Comparison of ENCODE assay signal across 8 mouse cellular contexts in the genomic region with DNA sequence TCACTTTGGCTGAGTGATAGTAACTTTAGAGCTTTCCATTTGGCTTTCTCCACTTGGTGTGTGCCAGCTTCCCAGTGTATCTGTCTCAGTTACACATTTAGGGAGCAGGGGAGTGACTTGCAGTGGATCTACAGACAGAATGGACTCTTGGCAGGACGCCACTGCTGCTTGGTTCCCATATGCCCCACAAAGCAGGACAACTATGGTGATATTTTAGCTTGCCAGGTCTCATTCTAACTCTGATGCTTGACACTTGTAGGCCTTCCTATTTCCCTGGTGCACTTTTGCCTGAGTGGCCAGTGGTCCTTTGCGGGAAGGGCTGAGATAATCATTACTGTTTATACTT. TPM values are rescaled to one million over a fixed set of nuclear protein-coding genes. Genes with fewer than 3 reads are reported as not detected.
DNase-seq lines count a peak whose midpoint lies in the region; ATAC-seq and TF ChIP-seq lines count a peak whose summit lies in the region.

No protein-coding gene starts in this region.

- TF ChIP-seq CTCF in gastrocnemius, adult 2 months (IDR thresholded peaks at IDR 0.05), result no peak

- peaks cover 20% of the 10 kb centered on the region for H3K4me1 ChIP-seq in hindbrain, embryonic 13.5 days (replicated peaks)
- peaks cover 16% of the 10 kb centered on the region for H3K4me1 ChIP-seq in kidney, embryonic 15.5 days

- no peaks in the 10 kb centered on the region for H3K36me3 ChIP-seq in hindbrain, embryonic 13.5 days
- no peaks in the 10 kb centered on the region for H3K36me3 ChIP-seq in kidney, embryonic 15.5 days

- no peak overlapping the region; the same call in 1 of the 2 replicates for H3K9ac ChIP-seq in hindbrain, embryonic 13.5 days
- H3K9ac ChIP-seq in kidney, embryonic 15.5 days, result no peak overlapping the region

- H3K4me2 ChIP-seq in hindbrain, embryonic 13.5 days, result no peak overlapping the region
- H3K4me2 ChIP-seq in kidney, embryonic 15.5 days, result no peak overlapping the region

- peak; percentile 37 for DNase-seq in kidney, postnatal 14 days
- no peak for DNase-seq in kidney, postnatal 25 days
- DNase-seq in adipocyte (ENCODE audit: low spot score), result peak; percentile 69
- DNase-seq in cerebellum, adult 9-11 months, result peak; percentile 87
- no peak for DNase-seq in gastrocnemius, adult 2 months
- no peak for DNase-seq in ovary, postnatal 10 days (ENCODE audit: low spot score)

- no peaks in the 10 kb centered on the region for H3K27me3 ChIP-seq in hindbrain, embryonic 13.5 days
- no peaks in the 10 kb centered on the region for H3K27me3 ChIP-seq in kidney, embryonic 15.5 days

- no peak for ATAC-seq in hindbrain, embryonic 13.5 days (ENCODE audit: low FRiP score)
- ATAC-seq in kidney, embryonic 15.5 days (replicated peaks; ENCODE audit: low FRiP score), result no peak

- WGBS in hindbrain, embryonic 13.5 days, result 76% methylated on average over 2 of the region's 2 CpGs
- 60% methylated on average over 2 of the region's 2 CpGs for WGBS in kidney, embryonic 15.5 days

- H3K9me3 ChIP-seq in hindbrain, embryonic 13.5 days, result no peaks in the 10 kb centered on the region
- H3K9me3 ChIP-seq in kidney, embryonic 15.5 days (replicated peaks), result no peaks in the 10 kb centered on the region

- intact Hi-C loops in gastrocnemius, adult 2 months (cut with DNase I), result loop anchor here (10.0 kb wide), 1 partner anchor 202 kb away; no protein-coding TSS in a partner anchor

- H3K27ac ChIP-seq in hindbrain, embryonic 13.5 days, result peak overlapping the region; percentile 49; the same call in 1 of the 2 replicates
- H3K27ac ChIP-seq in gastrocnemius, adult 2 months, result no peak overlapping the region
- H3K27ac ChIP-seq in kidney, embryonic 15.5 days, result no peak overlapping the region

- H3K4me3 ChIP-seq in hindbrain, embryonic 13.5 days, result no peak overlapping the region
- H3K4me3 ChIP-seq in gastrocnemius, adult 2 months, result no peak overlapping the region
- H3K4me3 ChIP-seq in kidney, embryonic 15.5 days (replicated peaks), result no peak overlapping the region

RNA-seq across cellular contexts. Expression of gene Psmg4, which starts 6.0 kb away (rescaled TPM):
- 87.0 and 94.4 TPM in 2 replicates for polyA plus RNA-seq in hindbrain, embryonic 13.5 days (2015; fragmentation: Nextera tagmentation; extraction: Ambion mirVana)
- total RNA-seq in gastrocnemius, adult 2 months (2021), result 10 to 100 TPM; 13.6 to 14.4 TPM
- polyA plus RNA-seq in kidney, embryonic 15.5 days (2015; fragmentation: Nextera tagmentation; extraction: Ambion mirVana), result 79.0 and 88.7 TPM in 2 replicates

RNA-seq across cellular contexts. Expression of gene Tubb2b, which starts 26.5 kb away (rescaled TPM):
- 795 and 852 TPM in 2 replicates for polyA plus RNA-seq in hindbrain, embryonic 13.5 days (2015; fragmentation: Nextera tagmentation; extraction: Ambion mirVana)
- total RNA-seq in gastrocnemius, adult 2 months (2021), result 1 to 10 TPM; 1.5 to 3.2 TPM
- 29.3 and 36.6 TPM in 2 replicates for polyA plus RNA-seq in kidney, embryonic 15.5 days (2015; fragmentation: Nextera tagmentation; extraction: Ambion mirVana)

Comparison
In these comparisons a context has a peak if more than half of its experiments do, and no peak if none do; other contexts are left out.
1. DNase-seq: peak in kidney, postnatal 14 days (single experiment), adipocyte (single experiment) and cerebellum, adult 9-11 months (single experiment); none in kidney, postnatal 25 days (0 of 2), gastrocnemius, adult 2 months (single experiment) and ovary, postnatal 10 days (single experiment).
2. RNA of gene Tubb2b, which starts 26.5 kb away (polyA plus RNA-seq): 795 to 852 TPM in hindbrain, embryonic 13.5 days; 29.3 to 36.6 TPM in kidney, embryonic 15.5 days; every median in the first group is over 10 times any median in the second.